Mouse (Mus musculus): Measurements from ENCODE around the gene Il17rd. TPM values are rescaled to one million over a fixed set of nuclear protein-coding genes. Genes with fewer than 3 reads are reported as not detected.

Il17rd gene
- polyA plus RNA-seq, 1 experiment from 2014 or later: 3.9 TPM

- H3K4me1 ChIP-seq (ENCODE audit: insufficient read depth): no peaks in the 10 kb centered on the region
- H3K4me3 ChIP-seq (ENCODE audit: low read depth, low read length): no peak overlapping the region
- no peaks in the 10 kb centered on the region for H3K36me3 ChIP-seq (ENCODE audit: insufficient read depth)
- no peak overlapping the region for H3K9ac ChIP-seq
- no peak for DNase-seq
- no peak for TF ChIP-seq CTCF (IDR thresholded peaks at IDR 0.05; ENCODE audit: low read depth)
- H3K4me2 ChIP-seq: no peak overlapping the region
- 0 out of 2 replicates have a peak, but pooled peaks cover 8% of the 10 kb centered on the region for H3K27me3 ChIP-seq (ENCODE audit: insufficient read depth, low read length)
- no peaks in the 10 kb centered on the region for H3K9me3 ChIP-seq (ENCODE audit: low read depth, low read length)
- no peak for ATAC-seq (ENCODE audit: insufficient read depth)
- 41% methylated on average over 6 of the region's 6 CpGs for WGBS
- no peak overlapping the region for H3K27ac ChIP-seq (ENCODE audit: low read depth)
Observed at GRCm38 (mm10) chr14:27005937-27006336, 32.8 kb upstream of the Il17rd start.

GRCm38 (mm10) chr14:27011561-27011960, 27.2 kb upstream of the Il17rd start:
- no peak overlapping the region for H3K4me3 ChIP-seq (ENCODE audit: low read depth, low read length)
- no peaks in the 10 kb centered on the region for H3K9me3 ChIP-seq (ENCODE audit: low read depth, low read length)
- ATAC-seq (ENCODE audit: insufficient read depth): no peak
- H3K4me2 ChIP-seq: no peak overlapping the region
- no peak overlapping the region for H3K9ac ChIP-seq
- H3K27ac ChIP-seq (ENCODE audit: low read depth): no peak overlapping the region
- no peaks in the 10 kb centered on the region for H3K4me1 ChIP-seq (ENCODE audit: insufficient read depth)
- no peaks in the 10 kb centered on the region for H3K27me3 ChIP-seq (ENCODE audit: insufficient read depth, low read length)
- no peaks in the 10 kb centered on the region for H3K36me3 ChIP-seq (ENCODE audit: insufficient read depth)
- no peak for DNase-seq
- WGBS: 72% methylated on average over 5 of the region's 5 CpGs
- no peak for TF ChIP-seq CTCF (IDR thresholded peaks at IDR 0.05; ENCODE audit: low read depth)

GRCm38 (mm10) chr14:27013658-27014057, 25.1 kb upstream of the Il17rd start:
- DNase-seq (peak; percentile 31), ATAC-seq (ENCODE audit: insufficient read depth) (no peak)
- Histone ChIP-seq H3K27ac (ENCODE audit: low read depth) (no peak overlapping the region), H3K36me3 (ENCODE audit: insufficient read depth) (no peaks in the 10 kb centered on the region), H3K4me2 (no peak overlapping the region), H3K9ac (no peak overlapping the region), H3K9me3 (ENCODE audit: low read depth, low read length) (no peaks in the 10 kb centered on the region), H3K4me3 (ENCODE audit: low read depth, low read length) (no peak overlapping the region), H3K27me3 (ENCODE audit: insufficient read depth, low read length) (no peaks in the 10 kb centered on the region), H3K4me1 (ENCODE audit: insufficient read depth) (no peaks in the 10 kb centered on the region)
- WGBS: 28% methylated on average over 4 of the region's 4 CpGs
- TF ChIP-seq CTCF (IDR thresholded peaks at IDR 0.05; ENCODE audit: low read depth): no peak

- no peak overlapping the region for H3K4me3 ChIP-seq (ENCODE audit: low read depth, low read length)
- no peak for ATAC-seq (ENCODE audit: insufficient read depth)
- H3K9ac ChIP-seq: no peak overlapping the region
- H3K4me1 ChIP-seq (ENCODE audit: insufficient read depth): no peaks in the 10 kb centered on the region
- no peaks in the 10 kb centered on the region for H3K9me3 ChIP-seq (ENCODE audit: low read depth, low read length)
- no peaks in the 10 kb centered on the region for H3K27me3 ChIP-seq (ENCODE audit: insufficient read depth, low read length)
- no peak for TF ChIP-seq CTCF (IDR thresholded peaks at IDR 0.05; ENCODE audit: low read depth)
- H3K36me3 ChIP-seq (ENCODE audit: insufficient read depth): no peaks in the 10 kb centered on the region
- no peak for DNase-seq
- H3K27ac ChIP-seq (ENCODE audit: low read depth): no peak overlapping the region
- H3K4me2 ChIP-seq: no peak overlapping the region
- 85% methylated on average over 2 of the region's 2 CpGs for WGBS
Observed at GRCm38 (mm10) chr14:27017936-27018335, 20.8 kb upstream of the Il17rd start.

GRCm38 (mm10) chr14:27019850-27020249, 18.9 kb upstream of the Il17rd start:
- no peak overlapping the region for H3K9ac ChIP-seq
- no peak for TF ChIP-seq CTCF (IDR thresholded peaks at IDR 0.05; ENCODE audit: low read depth)
- no peak for ATAC-seq (ENCODE audit: insufficient read depth)
- H3K9me3 ChIP-seq (ENCODE audit: low read depth, low read length): no peaks in the 10 kb centered on the region
- H3K4me2 ChIP-seq: no peak overlapping the region
- H3K27me3 ChIP-seq (ENCODE audit: insufficient read depth, low read length): no peaks in the 10 kb centered on the region
- no peaks in the 10 kb centered on the region for H3K4me1 ChIP-seq (ENCODE audit: insufficient read depth)
- no peak overlapping the region for H3K27ac ChIP-seq (ENCODE audit: low read depth)
- 62% methylated on average over 14 of the region's 14 CpGs for WGBS
- peak; percentile 14 for DNase-seq
- no peaks in the 10 kb centered on the region for H3K36me3 ChIP-seq (ENCODE audit: insufficient read depth)
- H3K4me3 ChIP-seq (ENCODE audit: low read depth, low read length): no peak overlapping the region

- Histone ChIP-seq H3K9ac (no peak overlapping the region), H3K27ac (ENCODE audit: low read depth) (no peak overlapping the region), H3K27me3 (ENCODE audit: insufficient read depth, low read length) (no peaks in the 10 kb centered on the region), H3K9me3 (ENCODE audit: low read depth, low read length) (no peaks in the 10 kb centered on the region), H3K4me3 (ENCODE audit: low read depth, low read length) (no peak overlapping the region), H3K36me3 (ENCODE audit: insufficient read depth) (no peaks in the 10 kb centered on the region), H3K4me1 (ENCODE audit: insufficient read depth) (no peaks in the 10 kb centered on the region), H3K4me2 (no peak overlapping the region)
- 46% methylated on average over 11 of the region's 11 CpGs for WGBS
- ATAC-seq (ENCODE audit: insufficient read depth): no peak
- TF ChIP-seq CTCF (IDR thresholded peaks at IDR 0.05; ENCODE audit: low read depth): peak; percentile 82
- peak; percentile 69 for DNase-seq
Observed at GRCm38 (mm10) chr14:27022876-27023275, 15.9 kb upstream of the Il17rd start.

- Histone ChIP-seq H3K4me3 (ENCODE audit: low read depth, low read length) (no peak overlapping the region), H3K9me3 (ENCODE audit: low read depth, low read length) (no peaks in the 10 kb centered on the region), H3K36me3 (ENCODE audit: insufficient read depth) (no peaks in the 10 kb centered on the region), H3K9ac (no peak overlapping the region), H3K4me1 (ENCODE audit: insufficient read depth) (no peaks in the 10 kb centered on the region), H3K4me2 (no peak overlapping the region), H3K27me3 (ENCODE audit: insufficient read depth, low read length) (no peaks in the 10 kb centered on the region), H3K27ac (ENCODE audit: low read depth) (no peak overlapping the region)
- no peak for TF ChIP-seq CTCF (IDR thresholded peaks at IDR 0.05; ENCODE audit: low read depth)
- DNase-seq (no peak), ATAC-seq (ENCODE audit: insufficient read depth) (no peak)
- WGBS: 62% methylated on average over 4 of the region's 4 CpGs
Observed at GRCm38 (mm10) chr14:27024664-27025063, 14.1 kb upstream of the Il17rd start.

GRCm38 (mm10) chr14:27029771-27030173, 9.0 kb upstream of the Il17rd start:
- 2% methylated on average over 15 of the region's 15 CpGs for WGBS
- ATAC-seq (ENCODE audit: insufficient read depth): peak; percentile 83
- DNase-seq: peak; percentile 95
- Histone ChIP-seq H3K27ac (ENCODE audit: low read depth) (no peak overlapping the region), H3K9me3 (ENCODE audit: low read depth, low read length) (no peaks in the 10 kb centered on the region), H3K9ac (no peak overlapping the region), H3K4me2 (no peak overlapping the region), H3K27me3 (ENCODE audit: insufficient read depth, low read length) (no peaks in the 10 kb centered on the region), H3K36me3 (ENCODE audit: insufficient read depth) (no peaks in the 10 kb centered on the region), H3K4me1 (ENCODE audit: insufficient read depth) (no peaks in the 10 kb centered on the region), H3K4me3 (ENCODE audit: low read depth, low read length) (no peak overlapping the region)
- peak; percentile 81 for TF ChIP-seq CTCF (IDR thresholded peaks at IDR 0.05; ENCODE audit: low read depth)
